ENCODE assay signal across 12 mouse cellular contexts in the genomic region with DNA sequence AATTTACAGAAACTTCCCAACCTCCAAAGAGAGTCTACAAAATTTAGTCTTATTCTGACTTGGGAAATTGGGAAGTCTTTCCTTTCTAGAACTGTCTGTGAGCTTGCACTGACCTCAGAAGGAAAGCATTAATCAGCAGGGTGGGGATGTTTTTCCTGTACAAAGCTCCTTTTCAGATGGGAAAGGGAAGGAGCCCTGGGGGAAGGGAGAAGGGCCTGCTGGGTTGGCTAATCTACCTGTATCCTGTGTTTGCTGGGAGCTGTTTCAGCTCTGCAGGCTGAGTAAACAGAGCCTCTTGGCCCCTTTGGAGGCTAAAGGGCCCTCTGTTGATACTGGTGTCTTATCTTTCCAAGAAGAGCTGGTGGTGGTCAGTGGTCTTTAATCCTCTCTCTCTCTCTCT. TPM values are rescaled to one million over a fixed set of nuclear protein-coding genes. Genes with fewer than 3 reads are reported as not detected.
DNase-seq lines count a peak whose midpoint lies in the region; ATAC-seq and TF ChIP-seq lines count a peak whose summit lies in the region.
"Had no signal": no experiment of that assay in that cellular context is flagged by ENCODE, and none has a peak within 500 bp of the region (broad histone marks: within the 10 kb centered on the region; RNA-seq: fewer than 3 reads in every experiment).

No protein-coding gene starts in this region.

- no peaks in the 10 kb centered on the region for H3K27me3 ChIP-seq in lung, embryonic 15.5 days
- H3K27me3 ChIP-seq in forebrain, embryonic 15.5 days, result no peaks in the 10 kb centered on the region
- H3K27me3 ChIP-seq: forebrain, embryonic 12.5 days had no signal

- no peak for TF ChIP-seq CTCF in lung, adult 2 months (IDR thresholded peaks at IDR 0.05; ENCODE audit: insufficient read depth, low read length)

- TF ChIP-seq POLR2A in lung, adult 2 months (IDR thresholded peaks at IDR 0.05; ENCODE audit: borderline replicate concordance, extremely low read depth, low read depth, low read length), result no peak

- peak; percentile 27 to 58 for DNase-seq in adrenal gland, adult (ENCODE audit: inconsistent age in 2 of 2, low spot score in 1 of 2)
- no peak for DNase-seq in adrenal gland, postnatal 25 days
- no peak for DNase-seq in lung, adult 2 months
- peak; percentile 63 for DNase-seq in kidney, postnatal 14 days
- no peak for DNase-seq in left cerebral cortex, adult 11 months (ENCODE audit: low spot score)

- H3K4me2 ChIP-seq in lung, embryonic 15.5 days, result no peak overlapping the region
- H3K4me2 ChIP-seq in forebrain, embryonic 15.5 days (replicated peaks), result no peak overlapping the region
- H3K4me2 ChIP-seq: forebrain, embryonic 12.5 days; heart, embryonic 13.5 days had no signal

- H3K9ac ChIP-seq in lung, embryonic 15.5 days, result no peak overlapping the region
- no peak overlapping the region for H3K9ac ChIP-seq in forebrain, embryonic 15.5 days (replicated peaks)
- H3K9ac ChIP-seq: forebrain, embryonic 12.5 days; heart, embryonic 13.5 days; liver, embryonic 14.5 days had no signal

- no peak overlapping the region for H3K27ac ChIP-seq in lung, embryonic 15.5 days
- no peak overlapping the region for H3K27ac ChIP-seq in forebrain, embryonic 15.5 days (replicated peaks)
- H3K27ac ChIP-seq: forebrain, embryonic 12.5 days; liver, embryonic 14.5 days had no signal

- H3K36me3 ChIP-seq in lung, embryonic 15.5 days, result 0 out of 2 replicates have a peak, but pooled peaks cover under 1% of the 10 kb centered on the region
- H3K36me3 ChIP-seq in forebrain, embryonic 15.5 days, result peaks cover 2% of the 10 kb centered on the region; the same call in 1 of the 2 replicates

- peaks cover 12% of the 10 kb centered on the region for H3K4me1 ChIP-seq in lung, embryonic 15.5 days
- no peaks in the 10 kb centered on the region for H3K4me1 ChIP-seq in lung, adult 2 months (ENCODE audit: control insufficient read depth, insufficient read depth, low read length)
- H3K4me1 ChIP-seq in forebrain, embryonic 15.5 days, result no peaks in the 10 kb centered on the region

- no peaks in the 10 kb centered on the region for H3K9me3 ChIP-seq in lung, embryonic 15.5 days
- H3K9me3 ChIP-seq in forebrain, embryonic 15.5 days, result no peaks in the 10 kb centered on the region
- H3K9me3 ChIP-seq: forebrain, embryonic 12.5 days; heart, embryonic 13.5 days had no signal

- peak; percentile 21; the same call in 1 of the 2 replicates for ATAC-seq in lung, embryonic 15.5 days (ENCODE audit: borderline replicate concordance, extremely low read depth, low FRiP score, low TSS enrichment)
- ATAC-seq in forebrain, embryonic 15.5 days (replicated peaks), result no peak
- no peak for ATAC-seq in frontal cortex, adult (ENCODE audit: low TSS enrichment)

- no peak overlapping the region for H3K4me3 ChIP-seq in lung, embryonic 15.5 days
- H3K4me3 ChIP-seq in lung, adult 2 months (replicated peaks; ENCODE audit: extremely low read depth, low read depth, low read length), result no peak overlapping the region
- no peak overlapping the region for H3K4me3 ChIP-seq in forebrain, embryonic 15.5 days
- H3K4me3 ChIP-seq: forebrain, embryonic 12.5 days; heart, embryonic 13.5 days had no signal

RNA-seq across cellular contexts. Expression of gene Pkd1l1, which starts 13.0 kb away (rescaled TPM):
- 0.06 TPM in 1 of 2 replicates, not detected in the other for total RNA-seq in adrenal gland, postnatal 25 days (2021)
- polyA plus RNA-seq in lung, embryonic 15.5 days (2015; fragmentation: Nextera tagmentation; extraction: Ambion mirVana), result 0.10 and 0.11 TPM in 2 replicates
- 0.08 and 0.52 TPM in 2 replicates for polyA plus RNA-seq in lung, adult 2 months (2012; rRNA removed)
- 0.27 and 0.31 TPM in 2 replicates for polyA plus RNA-seq in forebrain, embryonic 15.5 days (2015; fragmentation: Nextera tagmentation; extraction: Ambion mirVana)
- total RNA-seq: common myeloid progenitor, adult 5-6 weeks had no signal

RNA-seq across cellular contexts. Expression of gene Hus1, which starts 24.9 kb away (rescaled TPM):
- 10.9 and 13.6 TPM in 2 replicates for total RNA-seq in adrenal gland, postnatal 25 days (2021)
- 17.4 and 20.7 TPM in 2 replicates for polyA plus RNA-seq in lung, embryonic 15.5 days (2015; fragmentation: Nextera tagmentation; extraction: Ambion mirVana)
- polyA plus RNA-seq in lung, adult 2 months (2012; rRNA removed), result 9.1 and 11.5 TPM in 2 replicates
- polyA plus RNA-seq in forebrain, embryonic 15.5 days (2015; fragmentation: Nextera tagmentation; extraction: Ambion mirVana), result 9.3 and 10.0 TPM in 2 replicates

Comparison
In these comparisons a context has a peak if more than half of its experiments do, and no peak if none do; other contexts are left out.
1. DNase-seq: peak in adrenal gland, adult (2 of 2) and kidney, postnatal 14 days (single experiment); none in adrenal gland, postnatal 25 days (single experiment), lung, adult 2 months (single experiment) and left cerebral cortex, adult 11 months (single experiment).